Mouse (Mus musculus) heart, adult 18-20 months (tissue): Measurements from ENCODE around the gene Trak2. TPM values are rescaled to one million over a fixed set of nuclear protein-coding genes. Genes with fewer than 3 reads are reported as not detected.
"Not testable (repeated sequence)": the region's sequence is repeated elsewhere in the genome, so short reads cannot be mapped to it uniquely, and the experiment has no call there.

ENCODE experiments used
- DNase-seq, 2 experiments: peaks; one replicate each; pipeline ENCODE4 v3.0.0; 2021 to 2022; ENCODE audit warnings: mixed read lengths in 1 of 2
- total RNA-seq, 2 experiments: library from RNA; stranded (reverse); gene quantifications; 2 replicates each; pipeline ENCODE4 v1.2.3; 2021

Gene Trak2
- total RNA-seq, 2 experiments from 2014 or later, result 187 to 225 TPM

DNA sequence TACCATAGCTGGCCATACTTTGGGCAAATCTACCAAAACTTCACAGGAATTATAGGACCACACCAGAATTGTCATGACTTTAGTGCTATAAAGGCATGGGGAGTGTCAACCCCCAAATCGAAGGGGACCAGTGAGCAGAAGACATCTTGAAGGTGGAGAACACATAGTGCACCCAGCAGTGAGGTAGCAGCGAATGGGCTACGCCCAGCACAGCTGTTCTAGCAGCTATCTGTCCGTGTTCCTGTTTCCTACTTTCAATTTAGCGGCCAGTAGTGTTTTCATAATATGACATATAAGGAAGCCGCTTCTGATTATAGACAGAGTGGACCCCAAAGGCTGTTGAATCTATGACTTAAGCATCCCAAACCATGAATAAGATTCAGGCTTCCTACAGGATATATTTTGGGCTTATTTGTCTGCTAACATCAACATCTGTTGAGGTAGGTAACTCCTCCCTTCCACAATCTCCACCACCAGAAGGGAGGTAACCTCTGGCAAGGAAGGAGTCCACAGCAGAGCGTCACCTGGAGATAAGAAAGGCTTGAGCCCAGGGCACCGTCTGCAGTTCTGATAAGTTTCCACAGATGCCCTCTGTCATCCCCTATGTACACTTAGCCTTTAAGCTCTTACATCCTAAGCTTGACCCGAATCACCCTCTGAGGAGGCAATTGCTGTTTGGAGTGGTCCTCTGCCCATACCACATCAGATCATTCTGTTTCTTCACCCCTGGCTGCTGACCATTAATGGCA, 19.4 kb downstream of the Trak2 start:
- peak; percentile 40 to 44 for DNase-seq

DNA sequence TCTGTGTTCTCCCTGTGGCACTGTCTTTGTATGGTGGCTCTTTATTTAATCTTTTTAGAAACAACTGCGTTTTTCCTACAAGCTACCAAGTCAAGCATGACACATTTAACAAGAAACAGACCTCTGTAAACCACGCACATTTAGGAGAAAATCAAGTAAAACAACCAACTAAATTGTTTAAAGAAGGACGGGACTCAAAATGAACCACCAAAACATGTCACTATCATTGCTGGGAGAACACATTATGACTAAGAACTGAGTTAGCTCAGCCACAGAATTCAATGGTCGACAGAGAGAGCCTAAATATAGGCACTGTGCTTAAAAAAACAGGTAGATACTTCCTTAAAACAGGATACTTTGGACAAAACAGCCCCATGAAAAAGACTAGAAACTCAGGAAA, 20.2 kb downstream of the Trak2 start:
- no peak for DNase-seq

DNA sequence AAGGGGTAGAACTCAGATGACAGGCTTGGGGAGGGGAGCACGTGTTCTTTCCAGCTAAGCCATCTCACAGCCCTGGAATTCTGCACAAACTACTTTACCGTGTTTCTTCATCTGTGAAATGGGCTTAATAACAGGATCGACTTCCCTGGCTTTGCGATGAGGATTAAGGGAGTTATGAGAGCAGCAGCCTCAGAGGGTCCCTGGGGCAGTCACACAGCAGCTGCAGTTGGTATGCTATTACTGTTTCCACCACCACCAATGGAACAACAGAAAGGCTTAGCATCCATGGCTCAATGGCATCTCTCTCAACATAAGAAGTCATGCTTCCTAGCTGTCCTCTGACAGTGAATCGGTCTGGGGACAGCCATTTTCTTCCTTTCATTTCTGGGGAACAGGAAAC, 20.7 kb downstream of the Trak2 start:
- peak; percentile 0 to 24 for DNase-seq

GRCm38 (mm10) chr1:58951841-58952240, 21.4 kb downstream of the Trak2 start:
- peak in 1 of 2 experiments; percentile 34 for DNase-seq

GRCm38 (mm10) chr1:58950899-58951648, 22.2 kb downstream of the Trak2 start:
- DNase-seq, result peak; percentile 66 to 70

DNA sequence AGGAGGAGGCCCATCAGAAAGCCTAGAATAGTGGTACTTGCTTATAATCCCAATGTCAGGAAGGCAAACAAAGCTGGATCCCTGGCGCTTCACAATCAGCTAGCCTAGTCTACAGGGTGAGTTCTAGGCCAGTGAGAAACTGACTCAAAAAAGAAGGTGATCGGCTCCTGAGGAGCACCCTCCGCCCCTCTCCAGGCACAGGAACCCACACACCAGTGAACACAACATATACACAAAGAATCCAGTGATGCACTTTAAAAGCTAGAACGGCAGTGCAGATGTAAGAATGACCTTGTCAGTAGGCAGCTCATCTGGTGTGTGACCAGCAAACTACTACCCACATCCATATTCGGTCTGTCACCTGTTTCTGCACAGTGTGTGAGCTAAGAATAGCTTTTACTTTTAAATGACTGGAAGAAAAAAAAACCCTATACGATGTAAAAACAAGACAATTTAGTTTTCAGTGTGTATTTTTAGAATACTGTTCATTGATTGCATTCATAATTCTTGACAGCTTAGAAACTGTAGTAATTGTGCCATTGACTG, 23.6 kb downstream of the Trak2 start:
- DNase-seq, result no peak

GRCm38 (mm10) chr1:58946718-58947117, 26.5 kb downstream of the Trak2 start:
- DNase-seq, result no peak

- DNase-seq, result no peak
Observed at GRCm38 (mm10) chr1:58945960-58946670, 27.1 kb downstream of the Trak2 start.

- DNase-seq, result peak in 1 of 2 experiments; percentile 59
Observed at GRCm38 (mm10) chr1:58945523-58945922, 27.7 kb downstream of the Trak2 start.

DNA sequence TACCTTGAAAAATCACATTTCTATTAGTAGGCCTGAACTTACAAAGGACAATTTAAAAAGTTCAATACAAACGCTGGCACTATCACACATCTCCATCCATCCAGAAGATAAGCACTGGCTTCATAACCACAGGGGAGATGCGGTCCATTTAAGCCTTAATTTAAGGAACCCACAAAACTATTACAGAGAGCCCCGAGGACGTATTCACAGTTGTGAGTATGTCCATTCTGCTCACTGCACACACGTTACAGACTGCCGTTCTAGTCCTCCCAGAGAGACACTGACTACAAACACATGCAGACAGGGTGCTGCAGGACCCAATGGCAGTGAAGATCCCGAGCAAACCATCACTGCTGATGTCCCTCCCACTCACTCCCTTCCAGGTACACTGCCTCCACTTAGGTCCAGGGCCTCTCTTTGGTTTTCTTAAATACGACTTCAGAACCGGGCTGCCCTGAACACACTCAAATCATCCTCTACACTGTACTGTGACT, 35.6 kb downstream of the Trak2 start:
- DNase-seq, result no peak

- no peak for DNase-seq
Observed at GRCm38 (mm10) chr1:58936746-58937605, 36.3 kb downstream of the Trak2 start.

- no peak for DNase-seq
Observed at GRCm38 (mm10) chr1:58926664-58927063, 46.6 kb downstream of the Trak2 start.

DNA sequence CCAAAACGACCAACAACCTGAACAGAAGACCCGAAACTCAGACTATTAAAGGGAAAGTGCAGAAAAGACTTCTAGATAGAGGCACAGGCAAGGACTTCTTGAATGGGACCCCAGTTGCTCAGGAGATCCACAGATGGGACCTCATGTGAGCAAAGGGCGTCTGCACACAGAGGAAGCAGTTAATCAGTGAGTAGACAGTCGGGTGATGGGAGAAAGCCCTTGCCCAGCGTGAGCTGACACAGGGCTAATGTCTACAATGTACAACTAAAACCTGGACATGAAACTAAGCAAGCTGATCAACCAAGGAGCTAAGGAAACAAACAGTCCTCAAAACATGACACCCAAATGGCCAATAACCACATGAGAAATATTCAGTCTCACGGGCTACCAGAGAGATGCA, 55.7 kb downstream of the Trak2 start:
- DNase-seq, result no peak

DNA sequence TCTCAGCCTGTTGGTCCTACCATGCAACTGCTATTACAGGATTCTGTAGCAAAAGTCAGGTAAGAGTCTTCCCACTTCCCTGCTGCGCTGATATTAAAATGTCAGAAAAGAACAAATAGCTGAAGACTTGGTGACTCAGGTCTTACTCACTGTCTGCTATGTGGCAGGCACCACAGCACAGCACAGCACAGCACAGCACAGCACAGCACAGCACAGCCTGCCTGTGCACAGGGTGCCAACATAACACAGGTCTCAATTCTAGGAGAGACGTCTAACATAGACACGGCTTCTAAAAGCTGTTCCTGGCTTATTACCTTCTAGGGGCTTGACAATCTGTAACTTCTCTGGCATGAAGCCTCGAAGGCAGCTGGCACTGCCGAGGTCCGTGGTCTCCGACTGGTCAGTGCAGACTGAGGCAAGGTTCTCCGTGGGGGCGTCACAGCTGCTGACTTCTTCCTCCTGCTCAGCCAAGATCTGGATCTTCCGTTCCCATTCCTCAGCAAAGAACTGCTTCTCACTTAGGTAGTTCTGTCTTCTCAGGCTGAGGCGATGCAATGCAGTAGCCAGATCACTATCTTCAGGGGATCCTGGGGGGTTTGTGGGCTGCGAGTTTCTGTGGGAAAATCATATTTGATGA, 63.5 kb downstream of the Trak2 start:
- no peak for DNase-seq

DNA sequence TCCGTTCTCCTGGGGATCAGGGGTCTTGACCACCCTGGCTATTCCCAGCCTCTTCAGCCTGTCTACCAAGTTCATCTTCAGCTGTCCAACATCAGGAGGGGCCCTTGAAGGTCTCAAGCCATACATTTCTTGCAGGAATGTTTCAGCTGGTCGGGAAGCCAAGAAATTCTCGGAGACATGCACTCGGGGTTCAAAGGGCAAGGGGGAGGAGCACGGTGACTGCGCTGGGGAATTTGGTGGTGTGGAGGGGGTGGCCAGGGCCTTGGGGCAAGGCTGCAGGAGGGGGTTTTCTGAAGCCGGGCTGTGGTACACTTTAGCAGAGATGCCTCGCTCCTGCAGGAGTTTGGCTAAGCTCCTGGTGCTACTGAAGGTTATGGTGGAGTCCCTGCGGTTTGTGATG, 69.5 kb downstream of the Trak2 start:
- DNase-seq, result no peak

DNA sequence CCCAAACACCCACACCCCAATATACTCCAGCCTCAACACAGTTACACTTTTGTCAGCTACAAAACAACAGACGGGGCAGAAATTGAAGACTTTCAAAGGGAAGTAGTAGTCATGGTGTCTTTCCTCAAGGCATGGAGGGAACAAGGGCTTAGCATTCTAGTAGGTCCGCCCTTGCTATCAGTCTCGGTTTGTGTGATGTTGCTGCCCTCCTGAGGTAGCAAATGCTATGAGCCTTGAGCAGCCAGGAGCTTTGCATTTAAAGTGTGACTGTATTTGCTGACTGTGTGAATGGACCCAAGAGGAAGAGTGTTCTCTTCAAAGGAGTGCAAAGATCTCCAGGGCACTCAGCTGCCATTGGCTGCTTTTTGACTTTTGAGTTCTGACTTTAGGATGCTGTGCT, 75.7 kb downstream of the Trak2 start:
- DNase-seq, result peak; percentile 22 to 46

DNA sequence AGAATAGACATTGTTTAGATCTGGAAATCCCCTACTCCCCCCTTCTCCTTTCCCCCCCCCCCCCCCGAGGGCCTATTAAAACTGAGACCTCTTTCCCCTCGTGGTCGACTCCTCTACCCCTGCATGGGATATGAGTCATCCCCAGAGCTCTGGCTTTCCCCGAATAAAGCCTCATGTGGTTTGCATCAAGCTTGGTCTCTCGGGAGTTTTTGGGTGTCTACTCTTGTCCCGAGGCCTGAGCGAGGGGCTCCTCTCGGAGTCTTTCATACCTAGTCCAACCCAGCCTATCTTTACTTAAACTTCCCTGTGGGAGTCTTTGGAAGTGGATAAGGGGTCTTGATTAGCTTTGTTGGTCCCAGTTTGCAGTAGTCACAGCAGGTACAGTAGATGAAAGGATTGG, 80.8 kb downstream of the Trak2 start:
- DNase-seq, result not testable (repeated sequence)

DNA sequence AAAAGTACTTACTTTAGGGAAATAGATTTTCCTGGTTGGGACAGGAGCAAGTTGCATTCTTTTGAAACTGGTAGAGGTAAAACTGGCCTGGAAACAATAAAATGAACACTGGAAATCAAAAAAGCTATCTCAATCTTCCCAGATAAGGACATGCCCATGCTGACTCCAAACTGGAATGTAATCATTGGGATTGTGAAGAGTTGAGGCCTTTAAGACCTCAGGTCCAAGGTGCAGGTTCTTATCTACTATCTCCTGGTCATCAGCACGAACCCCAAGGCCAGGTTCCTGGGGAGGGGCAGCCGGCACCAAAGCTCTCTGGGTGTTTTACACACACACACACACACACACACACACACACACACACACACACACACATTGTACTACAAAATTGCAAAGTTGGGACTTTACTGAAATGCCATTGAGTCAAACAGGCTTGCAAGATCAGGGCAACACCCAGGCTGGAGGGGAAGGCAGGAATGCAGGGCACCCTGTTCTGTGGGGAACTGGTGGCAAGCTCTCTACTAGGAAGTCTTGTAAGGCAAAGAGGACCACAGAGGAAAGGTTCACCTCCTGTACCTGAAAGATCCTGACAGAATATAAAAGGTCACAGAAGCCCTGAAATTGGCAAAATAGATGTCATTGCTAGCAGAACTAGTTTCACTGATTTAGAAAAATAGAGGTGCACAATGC, 81.6 kb downstream of the Trak2 start:
- DNase-seq, result not testable (repeated sequence)

GRCm38 (mm10) chr1:58890697-58891290, 82.4 kb downstream of the Trak2 start:
- DNase-seq, result not testable (repeated sequence)
